Mouse (Mus musculus) CH12.LX (cell line): ENCODE measurements around the gene Cnpy3. TPM values are rescaled to one million over a fixed set of nuclear protein-coding genes. Genes with fewer than 3 reads are reported as not detected.

ENCODE experiments used
- DNase-seq: peaks from one replicate; pipeline ENCODE4 v3.0.0-alpha.2; 2013; ENCODE audit errors: extremely low read depth
- H3K27ac ChIP-seq: 2 replicates; pipeline ENCODE4 v1.5.1; 2012; ENCODE audit warnings: low read depth, mild to moderate bottlenecking, control low read depth, moderate library complexity; ENCODE audit not compliant: insufficient read depth
- H3K27me3 ChIP-seq: replicated peaks from 2 replicates; pipeline ENCODE3; 2012; ENCODE audit warnings: inconsistent platforms
- H3K36me3 ChIP-seq, 2 experiments: replicated peaks in 1 of 2; 2 replicates each; pipeline versions ENCODE3 to v1.6.1; 2012; ENCODE audit warnings: inconsistent platforms in 1 of 2, low read length in 1 of 2, mild to moderate bottlenecking in 1 of 2, mixed read lengths in 1 of 2, moderate library complexity in 1 of 2; ENCODE audit not compliant: control insufficient read depth in 1 of 2, insufficient read depth in 1 of 2
- H3K4me1 ChIP-seq, 2 experiments: 2 replicates each; pipeline ENCODE4 v1.6.1; 2012; ENCODE audit warnings: inconsistent platforms in 1 of 2, moderate library complexity in 1 of 2; ENCODE audit not compliant: insufficient read depth in 2 of 2, control insufficient read depth in 1 of 2
- H3K4me2 ChIP-seq: 2 replicates; pipeline ENCODE4 v1.6.1; 2012; ENCODE audit warnings: low read depth, mild to moderate bottlenecking, control low read depth; ENCODE audit not compliant: poor library complexity, insufficient read depth, severe bottlenecking
- H3K4me3 ChIP-seq, 3 experiments: fragments of 150-350 bp in 1 of 3; sonication (generic) in 1 of 3; replicated peaks in 1 of 3; 2 replicates each; pipeline versions ENCODE3 to v1.5.1; 2011 to 2012; ENCODE audit warnings: low read depth in 2 of 3, low read length in 2 of 3, mild to moderate bottlenecking in 2 of 3, moderate library complexity in 2 of 3, control low read depth in 1 of 3, improper control_type of control experiment in 1 of 3, inconsistent platforms in 1 of 3, mixed read lengths in 1 of 3; ENCODE audit not compliant: poor library complexity in 1 of 3
- H3K79me2 ChIP-seq: replicated peaks from 2 replicates; pipeline ENCODE4 v1.6.1; 2012; ENCODE audit warnings: mild to moderate bottlenecking, moderate library complexity; ENCODE audit not compliant: control insufficient read depth, poor library complexity, insufficient read depth, severe bottlenecking; ENCODE audit errors: extremely low read depth
- H3K9ac ChIP-seq: 2 replicates; pipeline ENCODE4 v1.6.1; 2012; ENCODE audit warnings: low read depth, mild to moderate bottlenecking, control low read depth, moderate library complexity; ENCODE audit not compliant: insufficient read depth
- H3K9me3 ChIP-seq: replicated peaks from 2 replicates; pipeline ENCODE3; 2012; ENCODE audit warnings: low read length, inconsistent platforms, mixed read lengths
- CHD1 ChIP-seq: IDR thresholded peaks from 2 replicates; pipeline ENCODE4 v1.6.1; 2012; ENCODE audit warnings: low read depth, low read length, improper control_type of control experiment, inconsistent platforms
- CHD2 ChIP-seq: IDR thresholded peaks from 2 replicates; pipeline ENCODE4 v1.6.1; 2011; ENCODE audit warnings: low read length, improper control_type of control experiment
- E2F4 ChIP-seq: IDR thresholded peaks from 2 replicates; pipeline ENCODE4 v1.6.1; 2011; ENCODE audit warnings: low read depth, low read length, improper control_type of control experiment; ENCODE audit not compliant: insufficient replicate concordance
- ELF1 ChIP-seq: IDR thresholded peaks from 2 replicates; pipeline ENCODE4 v1.6.1; 2014; ENCODE audit warnings: low read depth, mild to moderate bottlenecking, inconsistent platforms, low read length, improper control_type of control experiment
- ETS1 ChIP-seq: conservative IDR thresholded peaks from 2 replicates; pipeline ENCODE4 v1.6.1; 2012; ENCODE audit warnings: low read depth, mild to moderate bottlenecking, inconsistent platforms, low read length, improper control_type of control experiment, moderate library complexity
- IRF4 ChIP-seq: IDR thresholded peaks from 2 replicates; pipeline ENCODE4 v1.6.1; 2014; ENCODE audit warnings: low read depth, mild to moderate bottlenecking, inconsistent platforms, low read length, improper control_type of control experiment
- JUND ChIP-seq: conservative IDR thresholded peaks from 2 replicates; pipeline ENCODE4 v1.6.1; 2011; ENCODE audit warnings: low read depth, low read length, improper control_type of control experiment
- MAFK ChIP-seq: IDR thresholded peaks from 2 replicates; pipeline ENCODE4 v1.6.1; 2011; ENCODE audit warnings: low read length, improper control_type of control experiment; ENCODE audit not compliant: insufficient replicate concordance
- MAX ChIP-seq: IDR thresholded peaks from 2 replicates; pipeline ENCODE4 v1.6.1; 2011; ENCODE audit warnings: low read length, improper control_type of control experiment
- MAZ ChIP-seq: IDR thresholded peaks from 2 replicates; pipeline ENCODE4 v1.6.1; 2012; ENCODE audit warnings: low read depth, mild to moderate bottlenecking, inconsistent platforms, low read length, improper control_type of control experiment, moderate library complexity
- NELFE ChIP-seq: IDR thresholded peaks from 2 replicates; pipeline ENCODE4 v1.6.1; 2011; ENCODE audit warnings: low read depth, low read length, improper control_type of control experiment
- PAX5 ChIP-seq: IDR thresholded peaks from 2 replicates; pipeline ENCODE4 v1.6.1; 2012; ENCODE audit warnings: low read length, inconsistent platforms, mixed read lengths
- TBP ChIP-seq: conservative IDR thresholded peaks from 2 replicates; pipeline ENCODE4 v1.6.1; 2011; ENCODE audit warnings: low read depth, low read length, improper control_type of control experiment
- TCF12 ChIP-seq: IDR thresholded peaks from 2 replicates; pipeline ENCODE4 v1.6.1; 2014; ENCODE audit warnings: low read depth, mild to moderate bottlenecking, inconsistent platforms, low read length, improper control_type of control experiment
- USF1 ChIP-seq: IDR thresholded peaks from 2 replicates; pipeline ENCODE4 v1.6.1; 2014; ENCODE audit warnings: low read depth, mild to moderate bottlenecking, inconsistent platforms, low read length, improper control_type of control experiment
- ZMIZ1 ChIP-seq: IDR thresholded peaks from 2 replicates; pipeline ENCODE4 v1.6.1; 2012; ENCODE audit warnings: low read depth, mild to moderate bottlenecking, inconsistent platforms, low read length, improper control_type of control experiment
- dilution Hi-C: fragments of 300-500 bp; cut with MboI; formaldehyde crosslinking; loops from 2 replicates; pipeline ENCODE4 v1.14.3; 2020; ENCODE audit warnings: low sequenced_read_pairs; ENCODE audit not compliant: extremely low pct_unique_long_range_greater_than_20kb, extremely low pct_ligation_motif_present
- in situ Hi-C: fragments of 300-500 bp; cut with MboI; formaldehyde crosslinking; loops from 3 replicates; pipeline ENCODE4 v1.14.3; 2019; ENCODE audit warnings: low sequenced_read_pairs, low pct_ligation_motif_present, low pct_unique_long_range_greater_than_20kb, mixed read lengths
- polyA plus RNA-seq: library from polyadenylated mRNA; unstranded; fragments of >175 nt; gene quantifications from 2 replicates; pipeline ENCODE4 v1.2.1, GENCODE M21; 2012; ENCODE audit warnings: low read depth; ENCODE audit not compliant: insufficient read length
- total RNA-seq, 2 experiments: library from RNA; depleted of rRNA; stranded (reverse); fragments of 300-350 nt in 1 of 2; fragments of >200 nt in 1 of 2; gene quantifications; 2 replicates each; pipeline ENCODE4 v1.2.3; 2012 to 2014

Cnpy3 gene
- total and polyA plus RNA-seq, 3 experiments = 78.6 to 102 (median 94.8) TPM

- Histone ChIP-seq H3K4me1 (peaks cover 0 to 36% of the 10 kb centered on the region in 2 experiments; a peak in 2 of 4 replicates), H3K9me3 (peaks cover 2% of the 10 kb centered on the region), H3K36me3 (peaks cover 37 to 53% of the 10 kb centered on the region in 2 experiments), H3K9ac (no peak overlapping the region), H3K4me2 (no peak overlapping the region), H3K4me3 (no peak overlapping the region), H3K27ac (no peak overlapping the region), H3K79me2 (no peaks in the 10 kb centered on the region), H3K27me3 (no peaks in the 10 kb centered on the region)
- in situ Hi-C loops (loop anchor here (5.0 kb wide), 1 partner anchor 37 kb away; the partner anchor contains the start of gene 2310039H08Rik), dilution Hi-C loops (no loop called here)
- no peak for DNase-seq
- TF ChIP-seq MAX (no peak), JUND (no peak), PAX5 (no peak), CHD1 (no peak), ELF1 (no peak), MAFK (no peak), E2F4 (no peak), USF1 (no peak), ZMIZ1 (no peak), TCF12 (no peak), NELFE (no peak), ETS1 (no peak)
Measured at GRCm38 (mm10) chr17:46735287-46735686, 16.7 kb downstream of the Cnpy3 start.

- Histone ChIP-seq H3K9me3 (peaks cover 2% of the 10 kb centered on the region), H3K4me3 (no peak overlapping the region), H3K4me2 (no peak overlapping the region), H3K4me1 (peaks cover 0 to 36% of the 10 kb centered on the region in 2 experiments; a peak in 2 of 4 replicates), H3K27me3 (no peaks in the 10 kb centered on the region), H3K27ac (no peak overlapping the region), H3K9ac (no peak overlapping the region), H3K79me2 (no peaks in the 10 kb centered on the region), H3K36me3 (peaks cover 34 to 54% of the 10 kb centered on the region in 2 experiments)
- dilution Hi-C loops = no loop called here
- in situ Hi-C loops = no loop called here
- TF ChIP-seq IRF4 = no peak
- TF ChIP-seq CHD2 = 0 out of 2 replicates have a peak, but pooled peaks have one; percentile 2
- no peak for DNase-seq
Measured at GRCm38 (mm10) chr17:46734055-46734454, 18.0 kb downstream of the Cnpy3 start.

- Histone ChIP-seq H3K9ac (no peak within 1 kb of the TSS), H3K4me1 (peaks cover 0 to 6% of the 10 kb centered on the region in 2 experiments; a peak in 2 of 4 replicates), H3K9me3 (no peaks in the 10 kb centered on the region), H3K4me3 (no peak within 1 kb of the TSS), H3K27ac (no peak within 1 kb of the TSS), H3K36me3 (peaks cover 17 to 47% of the 10 kb centered on the region in 2 experiments), H3K79me2 (no peaks in the 10 kb centered on the region), H3K4me2 (no peak within 1 kb of the TSS), H3K27me3 (no peaks in the 10 kb centered on the region)
- DNase-seq = no peak
- TF ChIP-seq MAZ = no peak
- TF ChIP-seq NELFE = no peak
- TF ChIP-seq TBP = no peak
- dilution Hi-C loops (no loop called here), in situ Hi-C loops (no loop called here)
Measured at GRCm38 (mm10) chr17:46728904-46729318, 23.1 kb downstream of the Cnpy3 start, which contains the start of gene Gnmt. Gnmt (minus strand) TSS chr17:46729168.
